Mouse (Mus musculus): ENCODE measurements at regions not wholly inside any gene's neighbourhood (a gene's known extent, or its start where the extent isn't known, plus 50 kb on each side); places are given as distances from the start of the nearest gene placed in this dataset.

- H3K4me3 ChIP-seq (ENCODE audit: extremely low read depth, insufficient read depth, insufficient read length), result no peak overlapping the region
- H3K27ac ChIP-seq (ENCODE audit: insufficient read depth, low read length), result no peak overlapping the region
- H3K27me3 ChIP-seq (ENCODE audit: control insufficient read depth, insufficient read depth, low read length), result no peaks in the 10 kb centered on the region
- no peaks in the 10 kb centered on the region for H3K36me3 ChIP-seq (ENCODE audit: control insufficient read depth, insufficient read depth, low read length)
- DNase-seq (ENCODE audit: low read depth in 1 of 2, low spot score in 2 of 2), result no peak
- TF ChIP-seq CTCF (IDR thresholded peaks at IDR 0.05; ENCODE audit: extremely low read depth, insufficient read depth, insufficient read length, insufficient replicate concordance) (no peak), POLR2A (IDR thresholded peaks at IDR 0.05; ENCODE audit: low read depth, low read length) (no peak)
- H3K4me1 ChIP-seq (ENCODE audit: control insufficient read depth, insufficient read depth, insufficient read length), result no peaks in the 10 kb centered on the region
- 83% methylated on average over 6 of the region's 6 CpGs for WGBS
Measured at GRCm38 (mm10) chr15:96914988-96915387, 140.8 kb downstream of the Slc38a4 start.

DNA sequence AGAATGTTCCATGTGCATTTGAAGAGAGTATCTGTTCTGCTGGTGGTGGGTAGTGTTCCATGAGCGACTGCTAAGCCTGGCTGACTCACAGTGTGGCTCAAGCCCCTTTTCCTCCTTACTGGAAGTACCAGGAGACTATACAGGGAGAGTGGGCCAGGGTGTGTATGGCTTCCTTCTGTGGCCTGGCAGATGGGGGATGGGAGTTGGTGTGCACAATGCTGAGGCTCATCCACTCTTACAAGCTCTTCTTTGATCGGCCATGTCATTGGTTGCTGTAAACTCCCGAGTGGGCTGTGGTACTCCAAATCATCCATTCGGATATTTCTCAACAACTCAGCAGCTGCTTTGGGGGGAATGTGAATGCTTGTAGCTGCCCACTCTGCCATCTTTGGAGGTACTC lies 150.2 kb downstream of the Slc38a4 start:
- Histone ChIP-seq H3K4me3 (ENCODE audit: extremely low read depth, insufficient read depth, insufficient read length) (no peak overlapping the region), H3K4me1 (ENCODE audit: control insufficient read depth, insufficient read depth, insufficient read length) (no peaks in the 10 kb centered on the region), H3K27ac (ENCODE audit: insufficient read depth, low read length) (no peak overlapping the region), H3K27me3 (ENCODE audit: control insufficient read depth, insufficient read depth, low read length) (no peaks in the 10 kb centered on the region), H3K36me3 (ENCODE audit: control insufficient read depth, insufficient read depth, low read length) (no peaks in the 10 kb centered on the region)
- 93% methylated on average over 4 of the region's 4 CpGs for WGBS
- DNase-seq (ENCODE audit: low read depth in 1 of 2, low spot score in 2 of 2), result no peak
- TF ChIP-seq CTCF (IDR thresholded peaks at IDR 0.05; ENCODE audit: extremely low read depth, insufficient read depth, insufficient read length, insufficient replicate concordance) (no peak), POLR2A (IDR thresholded peaks at IDR 0.05; ENCODE audit: low read depth, low read length) (no peak)

GRCm38 (mm10) chr15:96903461-96903860 lies 152.3 kb downstream of the Slc38a4 start:
- no peak overlapping the region for H3K4me3 ChIP-seq (ENCODE audit: extremely low read depth, insufficient read depth, insufficient read length)
- WGBS, result 91% methylated on average over 3 of the region's 3 CpGs
- no peak for DNase-seq (ENCODE audit: low read depth in 1 of 2, low spot score in 2 of 2)
- TF ChIP-seq CTCF (IDR thresholded peaks at IDR 0.05; ENCODE audit: extremely low read depth, insufficient read depth, insufficient read length, insufficient replicate concordance) (no peak), POLR2A (IDR thresholded peaks at IDR 0.05; ENCODE audit: low read depth, low read length) (no peak)
- no peaks in the 10 kb centered on the region for H3K4me1 ChIP-seq (ENCODE audit: control insufficient read depth, insufficient read depth, insufficient read length)
- H3K27ac ChIP-seq (ENCODE audit: insufficient read depth, low read length), result no peak overlapping the region
- no peaks in the 10 kb centered on the region for H3K36me3 ChIP-seq (ENCODE audit: control insufficient read depth, insufficient read depth, low read length)
- H3K27me3 ChIP-seq (ENCODE audit: control insufficient read depth, insufficient read depth, low read length), result no peaks in the 10 kb centered on the region

DNA sequence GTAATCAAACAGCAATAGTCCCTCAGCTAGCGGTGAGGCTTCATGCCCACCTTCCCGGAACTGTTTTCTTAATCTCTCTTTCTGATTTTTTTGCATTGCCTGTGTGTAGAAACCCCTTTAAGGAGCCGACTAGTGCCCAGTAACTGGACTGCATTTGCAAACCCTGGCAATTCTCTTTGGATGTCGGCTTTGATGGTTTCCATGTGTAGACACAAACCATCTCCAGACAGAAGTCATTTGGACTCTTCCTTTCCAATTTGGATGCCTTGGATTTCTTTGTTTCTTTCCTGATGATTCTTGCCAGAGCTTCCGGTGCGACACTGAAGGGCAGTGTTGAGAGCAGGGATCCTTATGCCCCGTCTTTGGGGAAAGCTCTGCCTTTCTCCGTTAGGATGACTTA lies 153.0 kb downstream of the Slc38a4 start:
- WGBS, result 91% methylated on average over 8 of the region's 8 CpGs
- Histone ChIP-seq H3K36me3 (ENCODE audit: control insufficient read depth, insufficient read depth, low read length) (no peaks in the 10 kb centered on the region), H3K27me3 (ENCODE audit: control insufficient read depth, insufficient read depth, low read length) (no peaks in the 10 kb centered on the region)

DNA sequence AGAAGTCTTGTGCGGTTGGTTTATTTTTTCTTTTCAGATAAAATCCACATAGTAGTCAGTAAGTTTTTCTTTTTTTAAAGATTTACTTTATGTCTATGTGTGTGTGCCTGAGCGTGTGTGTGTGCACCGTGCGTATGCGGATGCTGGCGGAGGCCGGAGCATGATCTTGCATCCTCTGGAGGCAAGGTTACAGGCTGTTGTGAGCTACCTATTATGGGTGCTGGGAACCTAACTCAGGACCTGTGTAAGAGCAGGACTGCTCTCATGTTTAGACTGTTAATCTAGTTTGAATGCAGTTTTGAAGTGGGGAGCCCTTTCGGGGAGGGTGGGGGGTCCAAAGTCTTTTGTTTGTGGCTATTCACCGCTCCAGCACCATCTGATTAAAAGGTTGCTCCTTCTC lies 154.1 kb downstream of the Slc38a4 start:
- TF ChIP-seq CTCF (IDR thresholded peaks at IDR 0.05; ENCODE audit: extremely low read depth, insufficient read depth, insufficient read length, insufficient replicate concordance), result no peak
- no peak for TF ChIP-seq POLR2A (IDR thresholded peaks at IDR 0.05; ENCODE audit: low read depth, low read length)
- Histone ChIP-seq H3K4me3 (ENCODE audit: extremely low read depth, insufficient read depth, insufficient read length) (no peak overlapping the region), H3K36me3 (ENCODE audit: control insufficient read depth, insufficient read depth, low read length) (no peaks in the 10 kb centered on the region), H3K4me1 (ENCODE audit: control insufficient read depth, insufficient read depth, insufficient read length) (no peaks in the 10 kb centered on the region), H3K27ac (ENCODE audit: insufficient read depth, low read length) (no peak overlapping the region), H3K27me3 (ENCODE audit: control insufficient read depth, insufficient read depth, low read length) (no peaks in the 10 kb centered on the region)
- WGBS, result 97% methylated on average over 9 of the region's 9 CpGs
- no peak for DNase-seq (ENCODE audit: low read depth in 1 of 2, low spot score in 2 of 2)

More for the DNA sequence above, 153.0 kb downstream of the Slc38a4 start:
- Histone ChIP-seq H3K4me3 (ENCODE audit: extremely low read depth, insufficient read depth, insufficient read length) (no peak overlapping the region), H3K27ac (ENCODE audit: insufficient read depth, low read length) (no peak overlapping the region), H3K4me1 (ENCODE audit: control insufficient read depth, insufficient read depth, insufficient read length) (no peaks in the 10 kb centered on the region)
- TF ChIP-seq POLR2A (IDR thresholded peaks at IDR 0.05; ENCODE audit: low read depth, low read length), result no peak
- TF ChIP-seq CTCF (IDR thresholded peaks at IDR 0.05; ENCODE audit: extremely low read depth, insufficient read depth, insufficient read length, insufficient replicate concordance), result no peak
- no peak for DNase-seq (ENCODE audit: low read depth in 1 of 2, low spot score in 2 of 2)

- Histone ChIP-seq H3K4me3 (ENCODE audit: extremely low read depth, insufficient read depth, insufficient read length) (no peak overlapping the region), H3K27ac (ENCODE audit: insufficient read depth, low read length) (no peak overlapping the region), H3K36me3 (ENCODE audit: control insufficient read depth, insufficient read depth, low read length) (no peaks in the 10 kb centered on the region), H3K4me1 (ENCODE audit: control insufficient read depth, insufficient read depth, insufficient read length) (no peaks in the 10 kb centered on the region), H3K27me3 (ENCODE audit: control insufficient read depth, insufficient read depth, low read length) (no peaks in the 10 kb centered on the region)
- 96% methylated on average over 3 of the region's 3 CpGs for WGBS
- no peak for TF ChIP-seq POLR2A (IDR thresholded peaks at IDR 0.05; ENCODE audit: low read depth, low read length)
- no peak for TF ChIP-seq CTCF (IDR thresholded peaks at IDR 0.05; ENCODE audit: extremely low read depth, insufficient read depth, insufficient read length, insufficient replicate concordance)
- DNase-seq (ENCODE audit: low read depth in 1 of 2, low spot score in 2 of 2), result no peak
Measured at GRCm38 (mm10) chr15:96898285-96898684, 157.5 kb downstream of the Slc38a4 start.

GRCm38 (mm10) chr15:96884901-96885300 lies 170.9 kb downstream of the Slc38a4 start:
- WGBS, result 89% methylated on average over 10 of the region's 10 CpGs
- no peak for DNase-seq (ENCODE audit: low read depth in 1 of 2, low spot score in 2 of 2)
- Histone ChIP-seq H3K36me3 (ENCODE audit: control insufficient read depth, insufficient read depth, low read length) (no peaks in the 10 kb centered on the region), H3K4me3 (ENCODE audit: extremely low read depth, insufficient read depth, insufficient read length) (no peak overlapping the region), H3K27ac (ENCODE audit: insufficient read depth, low read length) (no peak overlapping the region), H3K27me3 (ENCODE audit: control insufficient read depth, insufficient read depth, low read length) (no peaks in the 10 kb centered on the region), H3K4me1 (ENCODE audit: control insufficient read depth, insufficient read depth, insufficient read length) (no peaks in the 10 kb centered on the region)
- TF ChIP-seq CTCF (IDR thresholded peaks at IDR 0.05; ENCODE audit: extremely low read depth, insufficient read depth, insufficient read length, insufficient replicate concordance) (no peak), POLR2A (IDR thresholded peaks at IDR 0.05; ENCODE audit: low read depth, low read length) (no peak)
